Mouse (Mus musculus) T-helper 17 cell (primary cell): Measurements from ENCODE around the gene Cyp4f18.
"Not testable (repeated sequence)": the region's sequence is repeated elsewhere in the genome, so short reads cannot be mapped to it uniquely, and the experiment has no call there.

Experiments
- in situ Hi-C, 2 experiments: fragments of 300-600 bp; cut with MboI, MseI; formaldehyde crosslinking; loops; 1 replicate in 1 of 2; 2 replicates in 1 of 2; pipeline ENCODE4 v1.15.1; 2025; ENCODE audit warnings: high pct_unique_total_duplicates in 2 of 2

Cyp4f18 gene

GRCm38 (mm10) chr8:72009473-72009872 lies at the start of gene Cyp4f18:
Cyp4f18 (minus strand) TSS chr8:72009626.
- in situ Hi-C loops = no loop called here

GRCm38 (mm10) chr8:72057643-72058042 lies 48.2 kb upstream of the Cyp4f18 start:
- in situ Hi-C loops = not testable (repeated sequence)

- in situ Hi-C loops = not testable (repeated sequence)
Observed at GRCm38 (mm10) chr8:72054633-72055032, 45.2 kb upstream of the Cyp4f18 start.

- in situ Hi-C loops = loop anchor here in 1 of 2 experiments (10.0 kb wide), 1 partner anchor 908 kb away; no protein-coding TSS in a partner anchor
Observed at GRCm38 (mm10) chr8:72042493-72042892, 33.1 kb upstream of the Cyp4f18 start.

- in situ Hi-C loops = loop anchor here in 1 of 2 experiments (10.0 kb wide), 1 partner anchor 906 kb away; no protein-coding TSS in a partner anchor
Observed at GRCm38 (mm10) chr8:72040918-72041317, 31.5 kb upstream of the Cyp4f18 start, which contains the start of gene Olfr372. Olfr372 (plus strand) TSS chr8:72041218.

GRCm38 (mm10) chr8:72032926-72033325 lies 23.5 kb upstream of the Cyp4f18 start:
- in situ Hi-C loops = not testable (repeated sequence)

- in situ Hi-C loops = loop anchor here in 1 of 2 experiments (10.0 kb wide), 1 partner anchor 280 kb away; no protein-coding TSS in a partner anchor
Observed at GRCm38 (mm10) chr8:72024886-72025285, 15.5 kb upstream of the Cyp4f18 start.

GRCm38 (mm10) chr8:72019816-72020215 lies 10.4 kb upstream of the Cyp4f18 start:
- in situ Hi-C loops = loop anchor here (5.0 to 10.0 kb wide), 2 partner anchors 47 to 275 kb away; no protein-coding TSS in a partner anchor

- in situ Hi-C loops = loop anchor here (5.0 kb wide), 1 partner anchor 48 kb away; no protein-coding TSS in a partner anchor
Observed at GRCm38 (mm10) chr8:72019022-72019421, 9.6 kb upstream of the Cyp4f18 start.

GRCm38 (mm10) chr8:72018141-72018540 lies 8.7 kb upstream of the Cyp4f18 start:
- in situ Hi-C loops = loop anchor here (5.0 kb wide), 1 partner anchor 49 kb away; no protein-coding TSS in a partner anchor

GRCm38 (mm10) chr8:72017339-72017738 lies 7.9 kb upstream of the Cyp4f18 start:
- in situ Hi-C loops = loop anchor here (5.0 kb wide), 1 partner anchor 50 kb away; no protein-coding TSS in a partner anchor

GRCm38 (mm10) chr8:72013506-72014228 lies 4.2 kb upstream of the Cyp4f18 start:
- in situ Hi-C loops = not testable (repeated sequence)

- in situ Hi-C loops = no loop called here
Observed at GRCm38 (mm10) chr8:72008134-72008641, 1.2 kb downstream of the Cyp4f18 start.

- in situ Hi-C loops = no loop called here
Observed at GRCm38 (mm10) chr8:72006763-72007162, 2.7 kb downstream of the Cyp4f18 start.

GRCm38 (mm10) chr8:72005912-72006311 lies 3.5 kb downstream of the Cyp4f18 start:
- in situ Hi-C loops = no loop called here

GRCm38 (mm10) chr8:72002942-72003341 lies 6.5 kb downstream of the Cyp4f18 start:
- in situ Hi-C loops = no loop called here

GRCm38 (mm10) chr8:72000223-72000622 lies 9.2 kb downstream of the Cyp4f18 start:
- in situ Hi-C loops = no loop called here

- in situ Hi-C loops = loop anchor here (10.0 kb wide), 1 partner anchor 865 kb away; no protein-coding TSS in a partner anchor
Observed at GRCm38 (mm10) chr8:71999434-71999833, 10.0 kb downstream of the Cyp4f18 start.

- in situ Hi-C loops = no loop called here
Observed at GRCm38 (mm10) chr8:71988867-71989599, 20.4 kb downstream of the Cyp4f18 start.

GRCm38 (mm10) chr8:71988110-71988866 lies 21.1 kb downstream of the Cyp4f18 start:
- in situ Hi-C loops = no loop called here

- in situ Hi-C loops = no loop called here
Observed at GRCm38 (mm10) chr8:71984601-71985000, 24.8 kb downstream of the Cyp4f18 start.
